Mouse (Mus musculus) stomach, embryonic 14.5 days (tissue): Measurements from ENCODE around the gene Nck2. TPM values are rescaled to one million over a fixed set of nuclear protein-coding genes. Genes with fewer than 3 reads are reported as not detected.

Experiments
- ATAC-seq: fragments of 200-750 bp; cut with Nextera tagmentation; 2 replicates; pipeline ENCODE4 v1.8.0; 2017; ENCODE audit warnings: low read depth, moderate TSS enrichment; ENCODE audit not compliant: insufficient number of reproducible peaks, insufficient read depth, low FRiP score
- H3K27ac ChIP-seq: fragments of 300-500 bp; sonication (generic); 2 replicates; pipeline ENCODE4 v1.5.1; 2014; ENCODE audit warnings: mild to moderate bottlenecking, low read length, moderate library complexity, mixed read lengths
- H3K27me3 ChIP-seq: fragments of 300-500 bp; sonication (generic); 2 replicates; pipeline ENCODE4 v1.6.1; 2014; ENCODE audit warnings: low read length, control low read depth, mixed read lengths; ENCODE audit not compliant: control insufficient read depth, insufficient read depth
- H3K36me3 ChIP-seq: fragments of 300-500 bp; sonication (generic); 2 replicates; pipeline ENCODE4 v1.6.1; 2014; ENCODE audit warnings: mild to moderate bottlenecking, control low read depth, low read length, moderate library complexity, mixed read lengths; ENCODE audit not compliant: control insufficient read depth, insufficient read depth
- H3K4me1 ChIP-seq: fragments of 300-500 bp; sonication (generic); 2 replicates; pipeline ENCODE4 v1.6.1; 2014; ENCODE audit warnings: low read length, control low read depth, mixed read lengths; ENCODE audit not compliant: control insufficient read depth, insufficient read depth
- H3K4me2 ChIP-seq: fragments of 300-500 bp; sonication (generic); replicated peaks from 2 replicates; pipeline ENCODE4 v1.6.1; 2014; ENCODE audit warnings: low read depth, low read length, control low read depth
- H3K4me3 ChIP-seq: fragments of 300-500 bp; sonication (generic); 2 replicates; pipeline ENCODE4 v1.5.1; 2014; ENCODE audit warnings: low read depth, low read length, control low read depth
- H3K9ac ChIP-seq: fragments of 300-500 bp; sonication (generic); replicated peaks from 2 replicates; pipeline ENCODE4 v1.6.1; 2014; ENCODE audit warnings: low read depth, mild to moderate bottlenecking, control low read depth, low read length, moderate library complexity, mixed read lengths
- H3K9me3 ChIP-seq: fragments of 300-500 bp; sonication (generic); 2 replicates; pipeline ENCODE4 v1.6.1; 2016; ENCODE audit warnings: low read depth, low read length, control low read depth; ENCODE audit not compliant: control insufficient read depth
- WGBS: fragments of 180-500 bp; shearing (Covaris S2); extraction: QIAGEN DNeasy Blood & Tissue Kit; methylation state at CpG from one replicate; pipeline ENCODE4 v1.1.7; 2014; 5-methylcytosine and 5-hydroxymethylcytosine counted together
- polyA plus RNA-seq: library from polyadenylated mRNA; unstranded; fragments of >200 nt; fragmentation: Nextera tagmentation; extraction: Ambion mirVana; gene quantifications from 2 replicates; pipeline ENCODE4 v1.2.1, GENCODE M21; 2014

Gene Nck2
- polyA plus RNA-seq, 1 experiment from 2014 or later: 49.0 TPM

GRCm38 (mm10) chr1:43589001-43589400 lies 144.6 kb downstream of the Nck2 start:
- Histone ChIP-seq H3K27ac (no peak overlapping the region), H3K4me1 (no peaks in the 10 kb centered on the region), H3K27me3 (no peaks in the 10 kb centered on the region), H3K9ac (no peak overlapping the region), H3K9me3 (no peaks in the 10 kb centered on the region), H3K4me3 (no peak overlapping the region), H3K4me2 (no peak overlapping the region), H3K36me3 (no peaks in the 10 kb centered on the region)
- ATAC-seq: no peak
- 93% methylated on average over 1 of the region's 1 CpGs for WGBS

- no peaks in the 10 kb centered on the region for H3K27me3 ChIP-seq
- no peaks in the 10 kb centered on the region for H3K36me3 ChIP-seq
- no peak overlapping the region for H3K4me2 ChIP-seq
- no peak for ATAC-seq
- H3K9ac ChIP-seq: no peak overlapping the region
- no peaks in the 10 kb centered on the region for H3K4me1 ChIP-seq
- H3K27ac ChIP-seq: no peak overlapping the region
- WGBS: 55% methylated on average over 2 of the region's 2 CpGs
- H3K4me3 ChIP-seq: no peak overlapping the region
- H3K9me3 ChIP-seq: no peaks in the 10 kb centered on the region
These were observed 145.5 kb downstream of the Nck2 start for GRCm38 (mm10) chr1:43589910-43590309.

- Histone ChIP-seq H3K27me3 (no peaks in the 10 kb centered on the region), H3K27ac (no peak overlapping the region), H3K9ac (no peak overlapping the region), H3K4me2 (no peak overlapping the region), H3K4me1 (no peaks in the 10 kb centered on the region), H3K36me3 (no peaks in the 10 kb centered on the region), H3K4me3 (no peak overlapping the region), H3K9me3 (no peaks in the 10 kb centered on the region)
- 44% methylated on average over 1 of the region's 1 CpGs for WGBS
- ATAC-seq: no peak
These were observed 146.3 kb downstream of the Nck2 start for GRCm38 (mm10) chr1:43590727-43591126.

GRCm38 (mm10) chr1:43593069-43593468 lies 148.7 kb downstream of the Nck2 start:
- no peaks in the 10 kb centered on the region for H3K9me3 ChIP-seq
- H3K27me3 ChIP-seq: no peaks in the 10 kb centered on the region
- no peak overlapping the region for H3K4me2 ChIP-seq
- H3K27ac ChIP-seq: no peak overlapping the region
- H3K9ac ChIP-seq: no peak overlapping the region
- H3K4me1 ChIP-seq: no peaks in the 10 kb centered on the region
- no peaks in the 10 kb centered on the region for H3K36me3 ChIP-seq
- H3K4me3 ChIP-seq: no peak overlapping the region
- no peak for ATAC-seq
- WGBS: 74% methylated on average over 3 of the region's 3 CpGs

GRCm38 (mm10) chr1:43594738-43595137 lies 150.4 kb downstream of the Nck2 start:
- no peak overlapping the region for H3K27ac ChIP-seq
- H3K9ac ChIP-seq: no peak overlapping the region
- 70% methylated on average over 4 of the region's 4 CpGs for WGBS
- no peaks in the 10 kb centered on the region for H3K4me1 ChIP-seq
- H3K9me3 ChIP-seq: no peaks in the 10 kb centered on the region
- H3K4me3 ChIP-seq: no peak overlapping the region
- no peaks in the 10 kb centered on the region for H3K27me3 ChIP-seq
- no peak for ATAC-seq
- H3K36me3 ChIP-seq: no peaks in the 10 kb centered on the region
- no peak overlapping the region for H3K4me2 ChIP-seq

- Histone ChIP-seq H3K9ac (no peak overlapping the region), H3K27ac (no peak overlapping the region), H3K9me3 (no peaks in the 10 kb centered on the region), H3K4me2 (no peak overlapping the region), H3K36me3 (no peaks in the 10 kb centered on the region), H3K4me1 (no peaks in the 10 kb centered on the region), H3K27me3 (no peaks in the 10 kb centered on the region), H3K4me3 (no peak overlapping the region)
- ATAC-seq: no peak
These were observed 153.4 kb downstream of the Nck2 start for GRCm38 (mm10) chr1:43597731-43598130.

- no peaks in the 10 kb centered on the region for H3K27me3 ChIP-seq
- H3K27ac ChIP-seq: no peak overlapping the region
- H3K4me2 ChIP-seq: no peak overlapping the region
- H3K9me3 ChIP-seq: no peaks in the 10 kb centered on the region
- no peaks in the 10 kb centered on the region for H3K4me1 ChIP-seq
- no peaks in the 10 kb centered on the region for H3K36me3 ChIP-seq
- no peak overlapping the region for H3K9ac ChIP-seq
- no peak for ATAC-seq
- no peak overlapping the region for H3K4me3 ChIP-seq
These were observed 155.1 kb downstream of the Nck2 start for GRCm38 (mm10) chr1:43599483-43599882.

- WGBS: 40% methylated on average over 8 of the region's 8 CpGs
- Histone ChIP-seq H3K36me3 (no peaks in the 10 kb centered on the region), H3K4me1 (no peaks in the 10 kb centered on the region), H3K9ac (no peak overlapping the region), H3K27ac (no peak overlapping the region), H3K4me2 (no peak overlapping the region), H3K4me3 (no peak overlapping the region), H3K9me3 (no peaks in the 10 kb centered on the region), H3K27me3 (no peaks in the 10 kb centered on the region)
- ATAC-seq: no peak
These were observed 156.7 kb downstream of the Nck2 start for GRCm38 (mm10) chr1:43601054-43601453.

GRCm38 (mm10) chr1:43615948-43616347 lies 171.6 kb downstream of the Nck2 start:
- no peak for ATAC-seq
- Histone ChIP-seq H3K27me3 (no peaks in the 10 kb centered on the region), H3K9ac (no peak overlapping the region), H3K9me3 (no peaks in the 10 kb centered on the region; the same call in 1 of the 2 replicates), H3K4me3 (no peak overlapping the region), H3K4me1 (no peaks in the 10 kb centered on the region), H3K4me2 (no peak overlapping the region), H3K36me3 (no peaks in the 10 kb centered on the region), H3K27ac (no peak overlapping the region)
- 70% methylated on average over 4 of the region's 4 CpGs for WGBS
